Mouse (Mus musculus): ENCODE data around the gene Map4k5.

Gene Map4k5

DNA sequence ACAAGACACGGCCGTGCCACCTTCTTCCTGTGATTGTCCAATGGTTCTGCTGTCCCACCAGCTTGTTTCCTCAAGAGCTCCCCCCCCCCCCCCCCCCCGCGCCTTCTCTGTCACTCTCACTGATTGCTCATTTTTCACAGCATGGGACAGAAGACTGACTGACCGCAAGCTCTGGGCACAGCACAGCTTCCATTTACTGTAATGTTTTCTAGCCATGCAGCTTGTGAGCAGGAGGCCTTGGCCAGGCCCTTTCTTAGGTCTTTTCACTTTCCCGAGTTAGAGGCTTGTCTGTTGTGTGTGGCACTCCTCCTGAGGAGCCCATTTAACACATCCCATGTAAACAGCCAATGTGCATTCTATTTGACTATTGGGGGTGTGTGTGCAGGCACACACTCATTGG is 89.8 kb downstream of the Map4k5 start:
- in situ Hi-C loops (cut with MboI; ENCODE audit: unreplicated experiment in 2 of 2), result no loop called here

DNA sequence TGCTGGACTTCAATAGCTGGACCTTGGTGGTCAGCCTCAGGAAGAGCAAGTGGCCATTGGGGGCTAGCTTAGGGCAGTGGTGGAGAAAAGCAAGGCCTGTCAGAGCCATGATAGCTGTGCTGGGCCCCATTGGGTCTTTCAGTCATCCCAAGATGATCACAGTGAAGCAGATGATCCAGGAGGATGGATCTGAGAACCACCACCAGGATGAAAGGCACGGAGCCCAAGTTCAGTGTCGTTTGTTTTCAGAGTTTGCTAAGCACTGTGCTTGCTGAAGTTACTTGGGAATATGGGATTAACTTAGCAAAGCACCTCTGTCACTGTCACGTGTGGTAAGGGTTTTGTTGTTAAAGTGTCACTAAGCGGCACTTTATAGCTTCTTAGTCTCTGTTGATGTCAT is 92.4 kb downstream of the Map4k5 start:
- in situ Hi-C loops (cut with MboI; ENCODE audit: unreplicated experiment in 2 of 2), result no loop called here

DNA sequence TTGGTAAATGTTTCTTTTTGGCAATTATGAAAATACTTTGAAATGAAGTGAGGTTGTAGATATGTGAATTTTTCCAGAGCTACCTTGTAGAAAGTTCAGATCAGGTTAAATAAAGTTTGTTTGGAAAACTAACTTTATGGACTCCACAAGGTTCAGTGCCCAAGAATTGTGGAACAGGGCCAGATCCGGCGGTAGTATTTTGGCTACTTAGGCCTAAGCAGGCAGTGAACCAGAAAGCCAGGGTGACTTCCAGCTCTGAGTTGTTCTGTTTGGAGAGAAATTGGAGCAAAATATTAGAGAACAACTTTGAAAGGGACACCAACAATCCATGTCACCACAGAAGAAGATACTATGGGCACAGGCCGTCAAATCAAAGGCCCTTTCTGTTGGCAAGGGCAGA is 96.7 kb downstream of the Map4k5 start:
- in situ Hi-C loops (cut with MboI; ENCODE audit: unreplicated experiment in 2 of 2), result no loop called here

DNA sequence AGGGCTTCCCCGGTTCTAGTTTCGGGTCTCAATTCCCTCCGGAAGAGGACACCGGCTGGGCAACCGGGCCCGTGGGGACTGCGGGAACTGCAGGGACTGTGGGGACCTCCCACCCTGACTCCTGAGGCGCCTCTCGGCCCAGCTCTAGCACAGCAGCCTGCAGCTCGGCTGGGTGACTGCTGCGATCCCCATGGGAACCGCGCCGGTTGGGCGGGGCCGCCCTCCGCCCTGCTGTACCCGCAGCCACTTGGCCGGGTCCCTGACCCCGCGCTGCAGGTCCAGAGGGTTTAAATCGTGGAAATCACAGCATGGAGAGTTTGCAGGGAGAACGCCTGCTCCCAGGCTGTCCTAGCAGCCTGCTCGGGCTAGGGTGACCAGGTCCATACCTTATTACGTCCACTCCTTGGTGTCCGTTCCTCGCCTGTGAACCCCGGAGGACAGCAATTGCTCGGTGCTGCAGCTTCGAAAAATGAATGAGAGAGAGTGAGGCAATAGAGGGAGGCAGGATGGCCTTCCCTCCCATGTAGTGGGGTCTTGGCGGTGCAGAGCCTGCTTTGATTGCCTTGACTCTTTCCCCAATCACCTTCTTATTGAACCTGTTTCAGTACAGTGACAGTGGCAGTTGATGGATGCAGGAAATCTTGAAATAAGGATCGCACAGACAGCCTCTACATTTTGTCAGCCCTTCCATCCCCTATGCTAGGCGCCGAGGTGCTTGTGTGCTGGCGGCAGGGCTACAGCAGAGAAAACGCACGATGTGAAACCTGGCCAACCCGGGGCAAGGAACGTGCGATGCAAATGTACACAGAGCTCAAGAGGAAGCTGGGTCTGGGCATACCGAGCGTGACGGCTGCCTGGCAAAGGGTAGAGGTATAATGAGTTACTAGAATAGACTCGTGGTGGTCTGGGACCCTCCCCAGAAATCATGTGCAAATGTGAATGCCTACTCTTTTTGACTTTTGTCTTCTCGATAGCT is 102.2 kb downstream of the Map4k5 start, which contains the start of gene Cdkl1:
TSS of gene Cdkl1 (minus strand) at position 738 of the 976 bp plus-strand sequence.
- in situ Hi-C loops (cut with MboI; ENCODE audit: unreplicated experiment in 2 of 2), result no loop called here

DNA sequence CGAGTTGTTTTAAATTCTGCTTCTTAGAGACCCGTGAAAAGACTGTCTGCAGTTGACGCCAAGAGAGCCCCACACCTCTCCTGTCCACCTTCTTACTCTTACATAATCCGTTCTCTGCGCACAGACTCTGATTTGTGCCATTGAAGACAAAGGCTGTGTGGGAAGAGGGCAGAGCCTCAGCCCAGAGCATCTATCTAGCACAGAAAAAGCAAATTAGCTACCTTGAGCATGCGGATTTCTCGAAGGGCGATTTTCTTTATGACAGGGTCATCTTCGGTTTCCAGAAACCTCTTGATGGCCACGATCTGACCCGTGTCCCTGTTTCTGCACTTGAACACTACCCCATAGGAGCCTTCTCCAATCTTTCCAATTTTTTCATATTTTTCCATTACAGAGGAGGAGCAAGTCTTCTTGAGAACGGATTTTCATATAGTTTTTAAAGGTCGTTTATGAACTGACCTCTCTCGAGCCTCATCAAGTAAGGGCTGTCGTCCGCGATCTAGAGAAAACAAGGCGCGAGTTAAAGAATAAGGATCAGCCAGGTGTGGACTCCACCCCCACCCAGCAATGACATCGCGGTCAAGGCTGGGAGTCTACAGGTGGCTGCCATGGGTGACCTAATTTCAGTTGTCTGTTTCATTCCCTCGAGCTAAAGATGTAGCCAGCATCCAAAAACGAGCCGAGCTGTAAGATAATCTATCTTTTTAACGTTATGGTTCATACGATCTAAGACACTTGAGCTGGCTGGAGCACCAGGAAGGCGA is 103.1 kb downstream of the Map4k5 start:
- in situ Hi-C loops (cut with MboI; ENCODE audit: unreplicated experiment in 2 of 2), result no loop called here

DNA sequence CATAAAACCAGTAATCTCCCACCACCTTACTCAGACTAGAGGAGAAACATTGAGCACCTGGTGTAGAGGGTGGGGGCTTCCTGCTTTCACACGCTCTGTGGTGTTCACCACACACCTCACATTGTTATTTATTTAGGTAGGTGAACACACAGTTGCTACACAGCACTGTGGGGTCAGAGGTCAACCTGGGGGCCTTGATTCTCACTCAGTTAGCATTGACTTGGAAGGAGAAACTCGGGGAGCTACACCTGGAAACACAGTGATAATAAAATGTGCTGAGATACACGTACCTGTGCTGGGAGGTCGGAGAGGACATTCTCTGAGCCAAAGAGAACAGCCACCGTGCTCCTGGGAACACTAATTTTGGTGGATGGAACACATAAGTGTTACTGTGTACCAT is 104.6 kb downstream of the Map4k5 start:
- in situ Hi-C loops (cut with MboI; ENCODE audit: unreplicated experiment in 2 of 2), result no loop called here

DNA sequence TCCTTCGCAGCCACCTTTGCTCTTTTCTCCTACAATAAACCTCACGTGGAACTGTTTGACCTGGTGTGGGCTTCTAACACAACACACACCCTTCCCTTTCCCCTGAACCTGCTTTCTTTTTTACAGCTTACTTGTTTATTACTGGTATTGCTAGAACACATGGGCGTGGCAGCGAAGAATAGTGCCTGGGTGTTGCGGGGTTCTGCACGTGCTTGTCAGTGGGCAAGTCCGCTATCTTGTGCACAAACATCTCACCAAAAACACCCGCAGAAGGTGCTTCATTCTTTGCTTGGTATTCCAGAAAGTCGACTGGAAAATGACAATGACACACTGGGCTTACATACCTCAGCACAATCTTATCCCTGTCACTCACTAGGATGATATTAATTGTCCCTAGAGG is 107.5 kb downstream of the Map4k5 start:
- in situ Hi-C loops (cut with MboI; ENCODE audit: unreplicated experiment in 2 of 2), result no loop called here

DNA sequence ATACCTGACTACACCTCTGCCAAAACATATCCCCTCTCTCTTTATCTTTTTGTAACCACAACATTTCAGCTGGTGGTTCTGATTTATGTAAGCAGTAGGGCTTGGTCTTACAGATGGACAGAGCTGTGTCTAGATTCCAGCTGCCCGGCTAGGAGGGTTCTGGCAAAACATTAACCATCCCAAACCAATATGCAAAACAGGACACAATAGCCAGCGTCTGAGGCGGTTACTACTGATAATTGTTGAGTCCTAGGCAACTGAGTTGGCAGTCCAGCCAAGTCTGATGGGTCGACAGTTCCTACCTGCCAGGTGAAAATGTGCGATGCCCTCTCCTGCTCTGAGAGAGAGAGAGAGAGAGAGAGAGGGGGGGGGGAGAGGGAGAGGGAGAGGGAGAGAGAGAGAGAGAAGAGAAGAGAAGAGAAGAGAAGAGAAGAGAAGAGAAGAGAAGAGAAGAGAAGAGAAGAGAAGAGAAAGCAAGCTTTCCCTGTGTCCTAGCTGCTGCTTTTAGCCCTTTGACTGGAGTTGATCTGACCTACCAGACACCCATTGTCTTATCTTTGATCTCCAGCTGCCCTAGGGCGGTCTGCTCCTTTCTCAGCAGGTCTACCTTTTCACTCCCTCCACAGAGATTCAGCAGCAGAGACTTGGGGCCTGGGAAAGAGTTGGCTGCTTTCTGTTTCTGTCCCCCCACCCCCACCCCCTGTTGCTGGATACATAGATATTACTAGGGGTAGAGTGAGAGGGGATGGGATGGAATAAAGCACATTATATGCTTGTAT is 109.6 kb downstream of the Map4k5 start:
- in situ Hi-C loops (cut with MboI; ENCODE audit: unreplicated experiment in 2 of 2), result no loop called here

DNA sequence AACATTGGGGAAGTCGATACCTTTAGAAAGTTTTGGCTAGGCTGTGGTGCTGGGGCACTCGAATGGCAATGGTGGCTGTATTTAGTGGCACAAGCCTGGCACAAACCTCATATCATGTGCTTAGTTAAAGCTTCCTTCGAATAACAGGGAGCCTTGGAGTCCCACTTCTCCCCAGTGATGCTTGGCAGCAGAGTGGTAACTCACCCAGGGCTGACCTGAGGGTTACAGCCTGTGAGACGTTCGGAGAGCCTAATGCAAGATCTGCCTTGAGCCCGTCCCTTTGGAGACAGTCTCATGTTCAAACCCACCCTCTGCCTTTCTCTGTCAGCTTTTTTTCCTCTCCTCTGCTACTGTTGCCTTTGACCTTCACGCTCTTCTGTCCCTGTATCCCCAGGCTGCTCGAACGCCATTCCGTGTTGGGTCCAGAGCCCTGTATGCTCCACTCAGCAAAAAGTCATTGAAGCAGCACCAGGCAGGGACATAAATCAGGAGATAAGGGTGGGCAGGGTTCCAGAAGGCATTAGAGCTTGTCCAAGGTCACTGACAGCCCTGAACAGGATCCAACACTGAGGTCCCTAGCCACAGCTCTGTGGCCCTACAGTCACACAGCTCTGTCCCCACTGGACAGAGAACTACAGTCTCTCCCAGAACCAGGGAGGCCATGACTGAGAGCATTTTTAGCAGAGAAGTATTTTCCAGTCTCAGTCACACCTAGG is 110.9 kb downstream of the Map4k5 start:
- in situ Hi-C loops (cut with MboI; ENCODE audit: unreplicated experiment in 2 of 2), result no loop called here

DNA sequence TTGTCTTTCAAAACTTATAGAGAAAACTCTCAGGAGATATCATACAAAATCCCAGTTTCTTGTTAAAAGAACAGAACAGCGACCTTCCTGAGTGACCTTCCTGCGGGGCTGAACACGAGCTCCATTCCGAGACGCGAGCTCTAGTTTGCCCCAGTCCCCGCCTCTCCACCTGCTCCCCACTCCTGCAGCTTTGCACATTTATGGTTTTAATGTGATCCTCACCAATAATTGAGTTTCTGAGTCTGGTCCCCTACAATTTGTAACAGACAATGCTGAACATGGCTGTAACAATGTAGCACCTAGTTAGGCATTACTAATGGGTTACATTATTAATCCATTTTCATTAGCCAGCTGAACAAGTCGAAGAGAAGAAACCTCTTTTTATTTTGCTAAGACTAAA is 111.5 kb downstream of the Map4k5 start:
- in situ Hi-C loops (cut with MboI; ENCODE audit: unreplicated experiment in 2 of 2), result no loop called here

DNA sequence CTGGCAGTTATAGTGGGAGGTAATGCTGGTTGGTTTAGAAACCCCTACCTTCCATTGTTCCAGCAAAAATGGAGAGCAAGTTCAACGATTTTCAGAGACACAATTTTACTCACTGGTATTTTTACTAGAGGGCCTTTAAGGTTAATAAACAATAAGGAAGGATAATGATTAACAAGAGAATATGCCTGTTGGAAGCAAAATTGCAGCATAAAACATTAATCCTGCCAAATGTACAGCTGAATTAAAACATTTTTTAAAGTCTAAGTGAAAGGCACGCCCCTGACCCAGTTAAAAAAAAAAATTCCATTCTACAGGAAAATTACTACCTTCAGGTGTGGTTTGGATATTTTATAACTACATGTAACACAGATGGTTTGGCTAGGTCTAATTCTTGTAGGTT is 115.0 kb downstream of the Map4k5 start:
- in situ Hi-C loops (cut with MboI; ENCODE audit: unreplicated experiment in 2 of 2), result no loop called here

DNA sequence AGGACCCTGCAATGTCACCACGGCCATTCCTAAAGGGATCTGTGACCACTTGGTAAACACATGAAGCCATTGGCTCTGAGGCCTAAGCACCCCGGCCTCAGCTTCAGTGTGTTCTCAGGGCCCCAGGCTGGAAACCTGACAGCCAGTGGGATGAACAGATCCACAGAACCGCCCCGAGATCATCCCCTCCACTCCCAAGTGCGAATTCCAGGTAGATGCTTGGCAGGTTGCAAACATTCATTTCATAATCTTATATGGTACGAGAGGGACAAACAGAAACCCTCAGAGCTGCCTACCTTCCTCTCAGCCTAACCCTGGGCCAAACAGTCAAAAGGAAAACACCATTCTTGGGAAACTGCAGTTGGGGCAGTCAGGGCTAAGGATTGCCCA is 115.7 kb downstream of the Map4k5 start:
- in situ Hi-C loops (cut with MboI; ENCODE audit: unreplicated experiment in 2 of 2), result no loop called here

DNA sequence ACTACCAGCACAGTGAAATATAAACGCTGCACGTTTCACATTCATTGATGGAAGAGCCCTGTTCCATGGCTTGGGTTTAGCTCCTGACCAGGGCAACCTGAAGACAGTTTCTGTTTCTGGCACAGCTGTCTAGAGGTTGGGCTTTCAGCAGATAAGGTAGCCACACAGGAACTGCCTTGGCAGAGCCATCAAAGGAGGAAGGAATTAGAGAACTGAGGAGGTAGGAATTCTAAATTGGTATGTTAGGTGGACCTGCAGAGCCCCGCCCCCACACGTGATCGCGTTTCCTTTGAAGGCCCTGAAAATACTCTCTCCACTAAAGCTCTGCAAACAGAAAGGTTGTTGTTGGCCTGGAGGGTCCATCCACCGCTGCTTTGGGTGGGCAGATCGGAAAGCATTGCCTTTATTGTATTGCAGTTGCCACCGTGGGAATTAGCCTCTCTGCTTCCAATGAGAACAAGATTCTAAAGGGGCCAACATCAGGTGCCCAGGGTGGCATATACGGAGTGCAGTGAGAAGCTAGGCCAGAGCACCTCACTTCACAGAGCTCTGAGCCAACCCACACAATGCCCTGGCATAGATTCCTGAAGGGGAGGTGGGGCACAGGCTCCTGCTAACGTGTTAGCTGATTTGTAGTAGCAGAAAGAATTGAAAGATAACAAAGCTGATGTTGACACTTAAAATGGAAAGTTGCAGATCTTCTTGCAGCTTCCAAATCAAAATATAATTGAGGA is 116.2 kb downstream of the Map4k5 start:
- in situ Hi-C loops (cut with MboI; ENCODE audit: unreplicated experiment in 2 of 2), result no loop called here

DNA sequence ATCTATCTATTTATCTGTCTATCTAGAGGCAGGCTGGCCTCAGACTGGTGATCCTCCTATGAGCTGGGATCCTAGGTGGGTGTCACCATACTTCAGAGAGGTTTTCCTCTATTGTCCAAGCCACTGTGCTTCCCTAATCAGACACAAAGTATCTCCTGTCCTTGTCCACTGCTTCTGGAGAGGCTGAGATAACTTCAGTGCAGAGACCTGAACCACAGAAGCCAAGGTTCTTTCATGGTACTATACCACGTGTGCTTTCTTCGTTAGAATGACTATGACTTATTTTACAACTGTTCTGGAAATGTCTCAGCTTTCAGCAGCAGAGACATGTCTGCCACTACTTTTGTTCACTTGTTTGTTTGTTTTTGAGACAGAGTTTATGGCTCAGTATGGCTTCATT is 124.2 kb downstream of the Map4k5 start:
- in situ Hi-C loops (cut with MboI; ENCODE audit: unreplicated experiment in 2 of 2), result loop anchor here in 1 of 2 experiments (25.0 kb wide), 2 partner anchors 468 to 668 kb away; partner anchors contain the start of gene Pygl

DNA sequence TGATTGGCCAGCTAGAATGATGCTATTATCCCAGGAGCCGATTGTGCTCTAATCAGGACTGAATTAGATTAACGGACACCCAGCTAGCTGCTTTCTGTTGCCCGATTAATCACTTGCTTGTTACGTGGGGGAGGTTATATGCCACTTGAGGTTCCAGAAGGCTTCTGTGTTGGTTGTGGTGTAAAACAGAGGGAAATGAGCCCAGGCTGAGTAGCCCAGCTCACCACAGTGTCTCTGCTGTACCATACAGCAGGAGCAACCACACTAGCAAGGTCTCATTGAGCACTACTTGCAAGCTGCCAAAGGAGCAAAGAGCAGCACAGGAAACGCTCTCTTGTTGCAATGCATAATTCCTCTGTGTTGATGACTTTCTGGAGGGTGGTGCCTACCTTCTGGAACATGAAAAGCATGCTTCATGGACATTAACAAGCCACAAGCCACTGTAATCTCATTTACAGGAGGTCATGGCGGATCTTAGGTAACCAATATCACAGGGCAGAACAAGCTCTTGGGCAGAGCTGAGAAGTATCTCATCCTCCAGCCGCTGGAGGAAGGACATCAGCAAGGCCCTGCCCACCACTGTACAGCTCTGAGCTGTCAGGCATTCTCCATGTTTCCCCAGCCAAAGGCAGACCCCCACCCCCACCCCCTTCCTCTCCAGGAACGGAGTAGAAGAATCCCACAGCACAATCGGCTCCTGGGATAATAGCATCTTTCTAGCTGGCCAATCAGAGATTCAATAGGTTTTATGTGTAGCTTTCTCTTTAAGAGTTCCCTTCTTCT is 125.3 kb downstream of the Map4k5 start:
- in situ Hi-C loops (cut with MboI; ENCODE audit: unreplicated experiment in 2 of 2), result loop anchor here in 1 of 2 experiments (25.0 kb wide), 2 partner anchors 470 to 670 kb away; partner anchors contain the start of gene Pygl

DNA sequence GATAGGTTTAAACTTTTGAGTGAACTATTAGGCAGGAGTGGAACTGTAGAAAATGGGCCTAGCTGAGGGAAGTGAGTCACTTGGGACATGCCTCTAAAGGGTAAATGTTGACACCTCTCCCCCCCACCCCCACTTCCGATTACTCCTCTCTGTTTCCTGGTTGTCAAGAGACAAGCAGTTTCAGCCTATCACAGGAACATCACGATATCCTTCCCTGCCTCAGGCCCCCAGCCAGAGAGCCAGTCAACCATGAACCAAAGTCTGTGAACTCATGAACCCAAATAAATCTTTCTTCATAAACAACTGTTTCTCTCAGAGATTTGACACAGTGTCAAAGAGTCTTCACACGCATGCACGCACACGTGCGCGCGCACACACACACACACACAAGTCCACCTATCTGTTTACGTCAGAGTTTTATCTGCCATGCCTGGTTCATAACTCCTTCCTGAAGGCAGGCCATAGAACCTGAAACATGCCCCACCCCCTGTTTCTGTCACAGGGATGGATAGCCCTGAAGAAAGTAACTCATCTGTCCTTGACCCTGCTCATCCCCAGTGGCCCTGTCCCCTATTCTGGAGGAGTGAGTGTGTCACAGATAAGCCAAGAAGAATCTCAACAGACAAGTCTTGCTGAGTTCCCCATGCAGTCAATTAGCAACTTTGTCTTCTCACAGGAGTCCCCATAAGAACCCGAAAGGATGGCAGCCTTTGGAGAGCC is 126.7 kb downstream of the Map4k5 start:
- in situ Hi-C loops (cut with MboI; ENCODE audit: unreplicated experiment in 2 of 2), result loop anchor here in 1 of 2 experiments (25.0 kb wide), 2 partner anchors 471 to 671 kb away; partner anchors contain the start of gene Pygl

DNA sequence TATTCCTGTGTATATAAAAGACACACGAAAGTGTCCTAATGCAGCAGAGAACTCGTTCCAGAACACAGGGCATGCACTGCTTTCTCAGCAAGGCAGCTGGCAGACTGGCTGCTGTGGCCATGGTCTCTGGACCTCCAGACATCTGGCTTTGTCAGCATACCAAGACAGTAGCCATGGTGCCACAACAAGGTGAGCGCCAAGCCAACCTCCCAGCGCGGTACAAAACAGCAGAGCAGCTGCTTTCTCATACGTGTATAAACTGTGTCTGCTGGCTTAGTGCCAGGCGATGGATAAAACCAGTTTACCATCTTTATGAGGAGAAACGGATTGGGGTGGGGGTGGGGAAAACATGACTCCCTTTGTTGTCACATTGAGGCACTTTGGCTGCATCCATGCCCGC is 127.5 kb downstream of the Map4k5 start:
- in situ Hi-C loops (cut with MboI; ENCODE audit: unreplicated experiment in 2 of 2), result loop anchor here in 1 of 2 experiments (25.0 kb wide), 2 partner anchors 472 to 672 kb away; partner anchors contain the start of gene Pygl

DNA sequence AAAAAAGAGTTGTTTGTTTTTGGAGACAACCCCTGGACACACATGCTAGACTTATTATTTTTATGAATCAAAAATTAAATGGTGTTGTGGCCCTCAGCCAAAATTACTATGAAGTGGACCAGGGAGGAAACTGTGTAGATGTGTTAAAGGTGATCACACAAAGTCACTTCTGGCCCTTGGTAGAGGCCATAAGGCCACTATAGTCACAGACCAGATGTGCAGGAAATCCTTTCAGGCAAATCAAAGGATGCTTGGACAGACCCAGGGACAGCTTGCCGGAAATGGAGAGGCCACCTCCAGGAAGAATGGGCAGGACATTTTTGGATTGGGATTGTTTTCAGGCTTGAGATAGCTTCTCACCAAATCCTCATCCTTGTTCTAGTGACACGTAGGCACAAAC is 131.4 kb downstream of the Map4k5 start:
- in situ Hi-C loops (cut with MboI; ENCODE audit: unreplicated experiment in 2 of 2), result loop anchor here in 1 of 2 experiments (25.0 kb wide), 2 partner anchors 476 to 676 kb away; partner anchors contain the start of gene Pygl

Measured in v-Abl transformed pro-B cells (cell line).